Mouse (Mus musculus): ENCODE results near the gene Adgrv1. TPM values are rescaled to one million over a fixed set of nuclear protein-coding genes. Genes with fewer than 3 reads are reported as not detected.
A peak's percentile ranks its signal among the peaks of the same experiment; 100 is the strongest.

Gene Adgrv1
- total RNA-seq, 2 experiments from 2014 or later, result 1.5 to 1.9 TPM

- no peak for DNase-seq (ENCODE audit: low spot score in 2 of 2)
Observed at GRCm38 (mm10) chr13:81347261-81347980, 285.5 kb downstream of the Adgrv1 start.

- DNase-seq (ENCODE audit: low spot score in 2 of 2), result no peak
Observed at GRCm38 (mm10) chr13:81342987-81343596, 289.9 kb downstream of the Adgrv1 start.

GRCm38 (mm10) chr13:81335241-81335640 lies 297.7 kb downstream of the Adgrv1 start:
- no peak for DNase-seq (ENCODE audit: low spot score in 2 of 2)

GRCm38 (mm10) chr13:81332018-81332417 lies 300.9 kb downstream of the Adgrv1 start:
- DNase-seq (ENCODE audit: low spot score in 2 of 2), result peak in 1 of 2 experiments; percentile 24

GRCm38 (mm10) chr13:81329762-81330161 lies 303.2 kb downstream of the Adgrv1 start:
- DNase-seq (ENCODE audit: low spot score in 2 of 2), result no peak

- DNase-seq (ENCODE audit: low spot score in 2 of 2), result no peak
Observed at GRCm38 (mm10) chr13:81328181-81328580, 304.8 kb downstream of the Adgrv1 start.

DNA sequence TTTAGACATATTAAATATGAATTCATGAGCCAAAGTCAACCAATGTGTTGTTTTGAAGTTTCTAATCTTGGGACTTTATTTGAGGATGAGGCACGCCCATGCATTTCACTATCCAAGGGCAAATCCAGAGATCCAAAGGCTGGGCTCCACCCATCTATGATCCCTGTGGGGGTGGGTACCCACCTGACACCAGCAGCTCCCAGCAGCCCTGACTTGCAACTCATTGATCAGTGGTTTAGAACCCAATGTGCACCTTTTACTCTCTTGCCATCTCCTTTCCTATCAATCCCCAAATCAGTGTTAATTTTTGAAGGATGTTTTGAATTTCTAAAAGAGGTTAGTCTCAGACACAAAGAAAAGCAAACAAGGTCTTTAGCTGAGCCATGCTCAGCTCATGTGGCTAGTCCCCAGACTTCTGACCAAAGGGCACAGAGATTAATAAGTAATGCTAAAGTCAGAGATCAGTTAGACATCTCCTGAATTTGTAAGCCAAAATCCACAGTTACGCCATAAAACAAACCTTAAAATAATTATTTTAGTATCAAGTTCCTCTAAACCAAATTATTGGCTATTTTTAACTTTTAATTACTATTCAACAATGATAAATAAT lies 307.2 kb downstream of the Adgrv1 start:
- DNase-seq (ENCODE audit: low spot score in 2 of 2), result no peak

DNA sequence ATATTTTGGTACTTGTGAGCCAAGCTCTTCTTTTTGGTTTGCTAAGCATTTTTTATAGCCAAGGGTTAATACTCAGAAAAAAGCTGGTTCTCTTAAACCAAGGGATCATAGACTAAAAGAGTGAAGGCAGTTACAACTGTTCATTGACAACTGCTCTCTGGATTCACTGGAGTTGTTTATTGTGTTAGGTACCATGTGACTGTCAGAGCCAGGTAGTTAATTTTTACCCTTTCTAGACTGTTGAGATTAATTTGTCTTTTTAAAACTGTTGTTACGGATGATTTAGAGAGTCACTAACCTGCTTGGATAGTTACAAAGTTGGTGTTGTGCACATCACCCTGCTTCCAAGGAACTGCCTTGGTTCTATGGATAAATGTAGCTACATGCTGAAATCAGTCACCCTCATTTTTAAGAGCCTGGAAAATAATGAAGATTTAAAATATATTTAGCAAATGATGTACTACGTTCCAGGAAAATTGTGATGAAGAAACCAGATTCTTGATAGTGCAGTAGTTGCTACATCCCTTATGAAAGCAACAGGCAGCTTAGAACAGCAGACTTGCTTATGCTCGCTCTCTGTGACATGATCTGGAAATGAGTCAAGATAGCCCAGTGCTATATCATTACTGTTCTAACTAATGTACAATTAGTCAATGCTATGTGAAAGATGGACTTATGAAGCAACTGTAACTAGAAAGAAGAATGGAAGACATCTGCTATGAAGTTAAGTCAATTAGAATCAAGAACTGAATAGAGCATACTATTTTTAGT lies 309.2 kb downstream of the Adgrv1 start:
- no peak for DNase-seq (ENCODE audit: low spot score in 2 of 2)

- no peak for DNase-seq (ENCODE audit: low spot score in 2 of 2)
Observed at GRCm38 (mm10) chr13:81316581-81316980, 316.4 kb downstream of the Adgrv1 start.

GRCm38 (mm10) chr13:81314306-81315120 lies 318.4 kb downstream of the Adgrv1 start:
- DNase-seq (ENCODE audit: low spot score in 2 of 2), result no peak

- no peak for DNase-seq (ENCODE audit: low spot score in 2 of 2)
Observed at GRCm38 (mm10) chr13:81312148-81312547, 320.8 kb downstream of the Adgrv1 start.

DNA sequence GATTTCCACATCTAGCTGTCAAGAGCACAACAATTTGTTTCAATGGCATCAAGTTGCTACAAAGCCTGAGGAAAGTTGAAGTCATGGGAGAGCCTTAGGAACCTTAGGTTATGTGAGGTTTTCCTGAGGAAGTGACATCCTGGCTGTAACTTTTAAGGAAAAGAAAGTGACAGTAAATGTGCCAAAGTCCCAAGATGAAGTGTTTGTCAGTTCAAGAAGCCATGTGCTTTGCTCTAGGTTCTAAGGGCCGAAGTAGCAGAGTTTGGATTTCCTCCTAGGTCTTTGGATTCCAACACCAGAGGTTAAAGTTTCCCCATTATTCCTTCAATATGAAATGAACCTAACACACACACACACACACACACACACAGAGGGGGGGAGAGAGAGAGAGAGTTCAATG lies 332.1 kb downstream of the Adgrv1 start:
- DNase-seq (ENCODE audit: low spot score in 2 of 2), result no peak

- no peak for DNase-seq (ENCODE audit: low spot score in 2 of 2)
Observed at GRCm38 (mm10) chr13:81294106-81294505, 338.8 kb downstream of the Adgrv1 start.

GRCm38 (mm10) chr13:81282193-81282592 lies 350.8 kb downstream of the Adgrv1 start:
- peak in 1 of 2 experiments; percentile 29 for DNase-seq (ENCODE audit: low spot score in 2 of 2)

DNA sequence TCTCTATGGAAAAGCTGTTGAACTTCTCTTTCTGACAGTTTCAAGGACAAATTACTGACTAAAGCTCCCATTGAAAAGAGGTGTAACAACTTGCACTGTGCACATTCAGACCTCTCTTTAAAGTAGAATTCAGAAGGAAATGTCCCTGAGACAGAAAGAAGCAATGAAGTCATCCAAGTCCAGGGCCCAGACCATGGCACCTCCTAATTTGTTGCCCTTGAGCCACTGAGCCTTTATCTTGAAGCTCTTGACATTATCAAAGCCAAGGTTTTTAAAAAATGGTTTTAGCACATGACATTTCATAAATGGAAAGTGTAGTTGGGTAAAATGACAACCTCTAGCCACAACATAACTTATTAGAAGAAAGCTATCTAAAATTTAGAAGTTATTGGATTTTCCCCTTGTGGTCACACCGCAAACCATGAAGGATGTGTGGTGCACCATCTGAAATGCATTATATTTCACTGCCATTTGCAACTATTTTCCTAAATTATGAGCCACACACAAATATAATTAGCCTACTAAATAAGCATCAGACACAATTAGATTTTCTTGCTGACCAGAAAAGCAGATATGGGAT lies 352.2 kb downstream of the Adgrv1 start:
- no peak for DNase-seq (ENCODE audit: low spot score in 2 of 2)

- DNase-seq (ENCODE audit: low spot score in 2 of 2), result no peak
Observed at GRCm38 (mm10) chr13:81279351-81279736, 353.6 kb downstream of the Adgrv1 start.

- no peak for DNase-seq (ENCODE audit: low spot score in 2 of 2)
Observed at GRCm38 (mm10) chr13:81278669-81279350, 354.1 kb downstream of the Adgrv1 start.

GRCm38 (mm10) chr13:81273837-81274236 lies 359.1 kb downstream of the Adgrv1 start:
- DNase-seq (ENCODE audit: low spot score in 2 of 2), result no peak

GRCm38 (mm10) chr13:81270396-81270795 lies 362.6 kb downstream of the Adgrv1 start:
- DNase-seq (ENCODE audit: low spot score in 2 of 2), result no peak

GRCm38 (mm10) chr13:81269056-81269455 lies 363.9 kb downstream of the Adgrv1 start:
- no peak for DNase-seq (ENCODE audit: low spot score in 2 of 2)

All from adrenal gland, adult 18-20 months (tissue).